Mouse (Mus musculus): ENCODE results near the gene Chn2. TPM values are rescaled to one million over a fixed set of nuclear protein-coding genes. Genes with fewer than 3 reads are reported as not detected.

Chn2 gene
- total RNA-seq, 2 experiments from 2014 or later = 7.1 to 7.8 TPM

DNA sequence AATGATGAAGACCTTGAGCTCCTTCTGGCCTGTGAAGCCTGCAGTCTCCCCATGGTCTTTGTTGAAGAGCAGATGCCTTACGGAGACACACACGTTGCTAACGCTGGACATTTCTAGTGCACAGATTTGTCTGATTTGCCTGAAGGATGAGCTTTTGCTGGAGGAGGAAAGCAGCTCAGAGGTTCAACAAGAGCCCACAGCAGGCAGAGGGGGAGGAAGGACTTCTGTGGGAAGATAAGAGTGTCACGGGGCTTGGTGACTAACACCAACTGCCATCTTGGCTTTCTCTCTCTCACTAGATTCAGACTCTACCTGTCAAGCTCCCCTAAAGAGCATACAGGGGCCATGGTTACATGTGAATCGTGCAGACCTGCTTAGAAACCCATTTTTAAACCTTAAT, 37.3 kb downstream of the Chn2 start:
- DNase-seq = no peak

DNA sequence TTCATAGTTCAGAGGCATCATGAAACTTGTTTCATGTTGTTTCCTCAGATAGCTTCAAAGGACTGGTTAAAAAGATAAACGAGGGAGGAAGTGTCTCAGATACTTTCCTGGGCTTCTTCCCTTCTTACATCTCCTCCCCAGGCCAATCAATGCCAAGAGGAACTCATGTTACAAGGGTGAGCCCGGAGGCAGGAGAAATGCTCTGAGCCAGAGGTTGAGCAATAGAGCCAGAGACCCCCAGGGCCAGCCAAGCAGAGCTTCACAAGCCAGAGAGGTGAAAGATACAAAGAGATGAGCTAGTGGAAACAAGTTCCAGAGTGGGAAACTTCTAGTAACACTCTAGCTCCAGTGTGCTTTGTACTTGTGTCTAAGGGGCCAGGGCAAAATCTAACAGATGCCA, 38.9 kb downstream of the Chn2 start:
- DNase-seq = no peak

DNA sequence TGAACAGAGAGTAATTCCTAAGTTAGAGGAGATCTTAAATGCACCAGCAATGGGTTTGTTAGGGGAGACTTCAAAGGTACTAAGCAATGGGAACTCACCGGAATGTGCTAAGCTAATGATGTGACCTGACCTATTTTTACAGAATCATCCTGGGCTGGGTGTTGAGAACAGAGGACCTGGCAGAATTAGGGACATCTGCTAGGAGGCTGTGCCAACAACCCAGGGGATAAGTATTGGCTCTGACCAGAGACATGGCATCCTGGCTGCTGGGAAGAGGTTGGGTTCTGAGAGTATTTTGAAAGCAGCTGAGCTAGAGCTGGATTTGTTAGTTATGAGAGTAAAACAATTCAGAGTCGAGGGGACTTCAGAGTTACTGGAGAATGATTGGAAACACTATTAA, 40.5 kb downstream of the Chn2 start:
- no peak for DNase-seq

DNA sequence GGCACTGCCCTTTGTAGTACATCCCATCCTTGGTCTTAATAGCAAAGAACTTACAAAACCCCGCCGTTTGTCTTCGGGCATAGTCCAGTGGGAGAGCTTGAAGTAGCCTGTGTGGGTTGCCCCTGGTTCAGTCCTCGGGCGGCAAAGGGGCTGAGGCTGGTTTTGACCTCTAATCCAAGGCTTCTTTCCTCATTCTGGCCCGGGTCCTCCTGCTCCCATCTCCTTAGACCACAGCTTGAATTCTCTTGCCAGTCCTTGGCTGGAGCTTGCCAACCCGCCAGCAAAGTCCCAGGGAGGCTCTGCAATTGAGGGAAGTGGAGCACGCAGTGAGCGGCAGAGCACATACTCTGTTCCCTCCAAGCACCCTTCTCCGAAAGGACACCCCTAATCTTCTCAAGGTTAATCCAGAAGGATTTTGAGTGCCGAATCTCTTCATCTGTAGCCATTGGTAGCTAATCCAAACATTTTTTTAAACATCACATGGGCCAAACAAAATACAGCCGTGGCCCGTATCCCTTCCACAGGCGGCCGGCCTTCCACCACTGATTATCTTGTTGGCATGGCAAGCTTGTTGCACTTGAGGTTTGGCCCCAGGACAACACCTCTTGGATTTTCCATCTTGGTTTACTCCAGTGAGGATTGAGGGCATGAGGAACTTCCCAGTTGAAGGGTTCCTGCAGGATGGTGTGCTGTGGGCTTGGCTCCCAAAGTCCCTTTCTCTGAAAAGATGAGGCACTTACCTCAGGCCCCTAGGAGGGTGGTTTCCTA, 41.3 kb downstream of the Chn2 start:
- DNase-seq = no peak

DNA sequence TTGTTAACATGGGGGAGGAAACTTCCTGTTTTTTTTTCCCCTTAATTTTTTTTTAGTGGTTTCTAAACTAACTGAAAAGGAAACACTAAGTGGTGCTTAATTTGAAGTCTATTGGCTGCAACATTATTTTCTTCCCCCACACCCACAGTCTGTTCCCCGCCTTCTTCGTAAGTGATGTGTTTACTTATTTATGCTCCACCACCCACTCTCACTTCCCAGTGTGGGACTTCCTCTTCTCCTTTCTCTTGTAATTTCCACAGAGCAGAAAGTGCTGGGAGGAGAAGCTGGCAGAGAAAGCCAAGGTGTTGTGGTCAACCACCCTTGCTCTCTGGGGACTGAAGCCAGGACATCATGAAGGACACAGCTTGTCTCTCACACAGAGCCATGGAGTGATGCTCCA, 43.2 kb downstream of the Chn2 start:
- no peak for DNase-seq

DNA sequence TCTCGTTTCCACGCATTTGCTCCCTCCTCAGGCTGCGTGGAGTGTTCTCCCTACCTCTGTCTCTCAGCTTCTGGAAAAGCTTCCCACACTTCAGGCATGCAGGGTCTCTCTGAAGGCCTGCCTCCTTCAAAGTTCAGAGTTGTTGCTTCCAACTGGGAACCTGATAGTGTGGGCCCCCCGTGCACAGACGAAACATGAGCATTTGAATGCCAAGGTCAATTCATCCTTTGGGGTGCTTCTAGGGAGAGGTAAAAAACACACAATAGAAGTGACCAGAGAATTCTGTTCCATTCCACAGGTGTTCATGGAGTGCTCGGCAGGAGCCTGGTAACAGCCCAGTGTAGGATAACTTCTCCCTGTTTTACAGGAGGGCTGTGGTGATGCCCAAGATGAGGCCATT, 44.7 kb downstream of the Chn2 start:
- no peak for DNase-seq

DNA sequence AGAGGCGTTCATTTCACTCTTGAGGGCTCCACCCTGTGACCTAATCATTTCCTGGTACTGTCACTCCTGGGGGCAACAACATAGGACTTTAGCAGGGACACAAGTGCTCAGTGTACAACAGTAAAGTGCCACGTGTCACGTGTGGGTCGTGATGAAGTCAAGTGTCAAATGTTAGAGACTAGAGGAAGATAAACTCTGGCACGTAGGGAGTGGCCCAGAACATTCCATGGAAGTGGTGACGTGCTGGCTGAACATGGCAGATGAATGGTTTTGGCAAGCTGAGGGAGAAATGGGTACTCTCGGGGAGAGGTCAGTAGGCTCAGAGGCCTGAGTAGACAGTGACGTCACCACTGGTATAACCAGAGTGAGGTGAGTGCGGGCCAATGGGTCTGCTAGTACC, 45.7 kb downstream of the Chn2 start:
- no peak for DNase-seq

DNA sequence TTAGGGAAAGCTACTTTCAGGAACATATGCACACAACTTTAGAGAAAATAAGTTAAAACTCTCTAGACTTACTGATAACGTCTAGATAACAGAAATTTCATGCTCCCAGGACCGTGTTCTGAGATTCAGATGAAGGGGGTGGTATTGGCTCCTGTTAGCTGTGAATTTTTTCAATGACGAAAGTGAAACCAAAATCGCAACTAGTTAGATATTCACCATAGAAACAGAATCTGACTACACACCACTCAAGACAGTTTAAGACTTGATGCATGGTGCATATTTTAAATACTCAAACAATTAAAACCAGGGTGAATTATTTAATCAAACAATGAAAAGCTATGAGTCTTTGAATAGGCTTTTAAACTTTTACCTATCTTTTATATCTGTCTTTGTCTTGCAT, 48.8 kb downstream of the Chn2 start:
- no peak for DNase-seq

DNA sequence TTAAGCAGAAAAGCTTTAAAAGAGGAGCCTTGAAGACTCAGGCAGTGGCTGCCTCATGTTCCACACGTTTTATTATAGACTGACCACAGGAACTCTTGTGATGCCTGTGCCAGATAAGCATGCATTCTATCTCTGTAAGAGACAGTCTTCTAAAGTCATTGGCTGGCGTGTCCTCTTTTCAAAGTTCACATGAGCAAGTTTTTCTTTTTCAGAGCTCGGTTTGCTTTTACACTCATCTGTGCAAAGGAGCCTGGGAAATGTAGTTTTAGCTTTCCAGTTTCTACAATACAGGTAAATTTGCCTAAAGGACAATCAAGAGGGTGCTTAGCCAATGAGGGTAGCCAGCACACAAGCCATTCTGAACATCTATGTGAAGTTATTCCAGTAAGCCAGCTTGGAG, 51.5 kb downstream of the Chn2 start:
- no peak for DNase-seq

DNA sequence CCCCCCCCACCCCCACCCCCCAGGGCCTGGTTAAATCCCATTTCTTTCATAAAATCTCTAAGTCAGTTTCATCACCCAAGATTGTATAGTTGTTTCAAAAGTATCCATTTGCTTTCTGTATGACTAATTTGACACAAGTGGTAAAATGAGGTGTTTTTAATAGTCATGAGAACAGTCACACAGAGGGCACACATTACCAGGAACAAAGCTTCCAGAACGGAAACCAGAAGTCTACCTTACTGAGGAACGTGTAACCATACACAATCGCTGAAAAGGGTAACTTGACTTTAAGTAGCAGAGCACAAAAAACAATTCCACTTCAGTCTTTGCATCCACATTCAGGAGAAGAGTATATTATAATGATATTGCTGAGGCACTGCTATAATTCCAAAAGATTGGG, 53.6 kb downstream of the Chn2 start:
- DNase-seq = no peak

DNA sequence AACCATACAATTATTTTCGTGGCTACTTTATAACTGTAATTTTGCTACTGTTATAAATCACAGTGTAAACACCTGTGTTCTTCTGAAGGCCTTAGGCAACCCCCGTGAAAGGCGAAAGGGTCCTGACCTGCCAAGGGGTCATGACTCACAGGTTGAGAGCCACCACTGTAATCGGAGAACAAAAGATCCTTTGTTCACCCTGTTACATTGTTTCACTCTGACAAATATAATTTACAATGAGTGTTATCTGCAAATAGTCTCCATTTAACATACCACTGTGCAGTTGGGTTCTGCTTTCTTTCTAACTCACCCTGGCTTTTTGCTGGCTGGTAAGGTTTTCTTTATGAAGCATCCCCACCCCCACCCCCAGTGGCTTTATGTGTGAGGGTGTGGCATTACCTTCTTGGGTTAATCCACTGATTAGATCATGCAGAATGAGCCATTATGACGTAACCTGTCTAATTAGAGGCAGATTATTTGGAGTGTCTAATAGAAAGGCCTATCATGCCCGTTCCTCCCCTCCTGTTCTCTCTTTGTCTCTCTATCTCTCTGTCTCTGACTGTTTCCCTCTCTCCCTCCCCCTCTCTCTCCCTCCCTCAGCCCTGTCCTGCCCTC, 56.9 kb downstream of the Chn2 start:
- DNase-seq = no peak

DNA sequence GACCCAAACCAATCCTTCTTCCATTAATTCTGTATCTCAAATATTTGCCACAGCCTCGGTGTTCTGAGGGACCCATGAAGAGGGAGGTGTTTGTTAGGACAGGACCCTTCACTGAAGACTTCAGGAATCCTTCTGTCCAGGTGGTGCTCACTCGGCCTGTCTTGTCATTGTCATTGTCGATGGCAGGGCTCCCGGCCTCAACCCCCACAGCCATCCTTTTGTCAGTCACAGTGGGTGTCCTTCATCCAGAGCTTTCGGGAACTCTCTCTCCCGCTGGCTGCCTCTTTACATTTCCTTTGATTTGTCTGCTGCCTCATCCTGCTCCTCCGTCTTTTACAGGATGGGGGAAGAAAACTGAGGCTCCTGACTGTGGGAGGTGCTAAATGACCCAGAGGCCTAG, 57.5 kb downstream of the Chn2 start:
- DNase-seq = no peak

DNA sequence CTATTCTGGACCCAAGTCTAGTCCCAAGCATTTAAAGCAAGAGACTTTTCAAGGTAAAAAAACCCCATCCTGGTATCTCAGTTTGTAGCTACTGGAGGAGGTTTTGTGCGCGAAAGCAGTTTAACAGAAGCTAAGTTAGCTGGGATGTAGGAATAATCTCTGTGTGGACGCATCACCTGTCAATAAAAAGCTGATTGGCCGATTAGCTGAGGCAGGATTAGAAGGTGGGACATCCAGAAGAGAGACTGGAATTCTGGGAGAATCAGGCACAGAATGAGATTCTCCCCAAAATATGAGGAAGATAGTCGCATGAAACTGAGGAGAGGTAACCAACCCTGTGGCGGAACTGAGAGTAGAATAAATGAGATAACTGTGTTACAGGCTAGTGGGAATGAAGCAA, 59.0 kb downstream of the Chn2 start:
- DNase-seq = no peak

DNA sequence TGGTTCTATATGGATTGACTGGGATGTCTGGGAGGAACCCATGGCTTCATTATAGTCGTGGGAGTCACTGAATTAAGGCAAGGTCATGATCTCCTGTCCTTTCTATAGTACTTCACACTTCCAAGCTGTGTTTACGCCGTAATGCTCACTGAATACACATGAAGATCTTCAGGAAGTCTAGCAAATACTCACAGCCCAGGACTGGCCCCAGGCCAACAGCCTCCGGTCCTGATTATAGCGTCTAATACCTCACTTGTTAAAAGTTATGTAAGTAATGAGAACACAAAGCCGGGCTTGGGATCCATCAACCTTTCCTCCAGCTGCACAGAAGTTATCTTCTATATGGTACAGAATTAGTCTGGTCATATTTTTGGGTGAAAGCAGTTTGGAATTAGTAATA, 60.3 kb downstream of the Chn2 start:
- DNase-seq = peak; percentile 29

DNA sequence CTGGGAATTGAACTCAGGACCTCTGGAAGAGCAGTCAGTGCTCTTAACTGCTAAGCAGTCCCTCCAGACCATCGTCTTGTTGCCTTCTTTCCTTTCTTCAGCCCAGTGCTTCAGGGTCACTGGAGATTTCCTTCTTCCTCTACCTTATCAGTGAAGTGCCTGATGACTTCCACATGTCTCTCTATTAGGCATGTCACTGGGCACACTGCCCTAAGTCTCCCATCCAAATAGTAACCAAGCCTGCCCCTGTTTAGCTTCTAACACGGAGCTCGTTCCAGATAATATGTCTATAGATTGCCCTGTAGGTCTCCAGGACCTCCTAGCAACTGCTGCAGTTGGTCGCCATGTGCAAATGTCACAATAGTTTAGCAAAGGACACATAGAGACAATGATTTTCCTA, 62.9 kb downstream of the Chn2 start:
- DNase-seq = no peak

DNA sequence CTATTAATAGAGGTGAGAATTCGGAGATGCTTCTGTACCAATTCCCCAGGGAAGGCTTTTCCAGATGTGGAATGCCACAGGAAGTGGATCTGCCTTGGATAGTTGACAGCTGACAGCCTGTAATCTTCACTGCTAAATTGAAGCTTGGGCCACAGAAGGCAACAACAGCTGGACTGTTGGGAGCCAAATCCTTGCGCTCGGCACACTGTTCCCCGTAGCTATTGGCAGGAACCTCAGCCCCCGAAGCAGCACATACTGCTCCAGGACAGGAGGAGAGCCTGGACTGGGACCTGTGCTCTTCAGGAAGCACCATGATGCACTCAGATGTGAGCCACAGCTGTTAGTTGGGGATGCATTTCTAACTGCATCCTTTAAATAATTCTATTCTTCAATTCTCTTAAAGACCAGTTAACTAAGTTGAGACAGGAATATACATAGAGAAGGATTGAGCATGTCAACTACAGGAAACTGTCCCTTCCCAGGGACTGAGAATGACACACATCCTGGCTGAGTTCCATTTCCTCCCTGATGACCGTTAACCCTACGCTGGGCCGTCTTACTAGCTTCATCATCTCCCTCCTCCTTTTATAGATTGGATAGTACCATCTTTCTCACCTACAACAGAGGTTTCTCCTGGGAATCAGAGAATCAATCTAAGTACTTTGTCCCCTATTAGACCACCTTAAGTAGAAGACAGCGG, 64.1 kb downstream of the Chn2 start:
- DNase-seq = no peak

DNA sequence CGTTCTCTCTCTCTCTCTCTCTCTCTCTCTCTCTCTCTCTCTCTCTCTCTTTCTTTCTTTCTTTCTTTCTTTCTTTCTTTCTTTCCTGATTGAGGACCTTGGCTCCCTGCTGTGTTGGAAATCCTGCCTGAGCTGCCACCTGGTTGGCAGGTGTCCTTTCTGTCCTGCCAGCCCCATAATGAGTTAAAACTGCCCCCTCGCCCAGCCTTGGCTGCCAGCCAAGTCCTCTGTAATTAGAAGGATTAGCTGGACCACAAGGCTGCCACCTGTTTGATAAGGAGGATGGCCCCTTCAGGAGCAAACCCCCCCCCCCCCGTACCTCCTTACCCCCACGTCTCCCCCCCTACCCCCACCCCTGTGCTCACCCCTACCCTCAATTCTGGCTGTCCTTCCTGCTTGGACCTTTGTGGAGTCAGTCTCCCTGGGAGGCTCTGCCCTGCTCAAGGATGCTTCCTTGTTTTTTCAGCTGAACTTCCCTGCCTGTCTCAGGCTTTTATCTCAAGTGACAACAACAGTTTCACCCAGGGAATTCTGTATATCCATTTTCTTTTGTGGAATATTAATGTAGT, 72.1 kb downstream of the Chn2 start:
- no peak for DNase-seq

DNA sequence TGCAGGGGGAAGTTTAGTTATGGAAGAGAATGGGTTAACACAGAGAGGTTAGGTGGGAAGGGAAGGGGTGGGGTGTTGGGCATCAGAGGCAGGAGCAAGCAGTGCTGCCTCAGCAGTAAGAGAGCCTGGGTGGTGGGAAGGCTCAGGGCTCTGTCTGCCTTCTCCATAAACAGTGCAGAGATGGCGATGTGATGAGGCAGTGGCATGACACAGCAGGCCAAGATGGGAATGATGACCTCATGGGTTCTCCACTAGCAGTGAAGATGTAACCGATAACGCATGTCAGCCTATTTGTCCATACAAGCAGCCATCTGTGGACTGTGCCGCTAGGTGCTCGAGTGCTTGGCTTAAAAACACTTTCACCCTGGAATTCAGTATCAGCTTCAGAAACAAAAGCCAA, 74.0 kb downstream of the Chn2 start:
- DNase-seq = no peak

DNA sequence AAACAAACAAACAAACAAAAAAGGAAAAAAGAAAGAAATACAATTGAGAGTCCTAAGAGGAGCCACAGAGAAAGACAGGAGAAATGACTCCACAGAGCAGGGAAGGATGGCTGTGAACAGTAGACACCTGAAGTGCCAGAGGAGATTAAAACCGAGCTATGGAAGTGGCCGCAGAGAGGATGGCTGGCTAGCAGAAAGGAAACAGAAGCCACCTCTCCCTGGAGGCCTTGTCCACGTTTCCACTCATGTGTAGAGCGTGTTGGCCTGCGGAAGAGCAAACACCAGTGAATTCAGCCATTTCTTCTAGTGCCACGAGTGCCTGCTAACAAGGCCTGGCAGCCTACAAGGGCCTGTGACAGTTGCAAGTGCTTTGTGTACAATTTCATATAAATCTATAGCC, 75.1 kb downstream of the Chn2 start:
- DNase-seq = no peak

DNA sequence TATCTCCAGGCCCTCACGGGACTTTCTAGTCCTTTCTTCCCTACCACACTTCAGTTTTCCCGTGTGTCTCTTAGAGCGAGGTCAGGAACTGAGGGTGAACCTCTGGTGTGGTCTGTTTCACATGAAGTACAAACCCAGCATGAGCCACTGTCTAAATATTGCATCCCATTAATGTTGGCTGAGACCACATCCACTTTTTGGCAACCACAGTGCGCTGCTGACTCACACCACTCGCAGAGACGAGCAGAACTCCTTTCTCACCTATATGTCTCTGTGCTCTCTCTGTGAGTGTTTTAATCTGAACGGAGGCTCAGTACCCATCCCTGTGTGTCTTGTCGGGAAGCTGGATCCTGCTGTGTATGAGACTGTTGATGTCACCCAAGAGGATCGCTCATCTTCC, 76.9 kb downstream of the Chn2 start:
- no peak for DNase-seq

DNA sequence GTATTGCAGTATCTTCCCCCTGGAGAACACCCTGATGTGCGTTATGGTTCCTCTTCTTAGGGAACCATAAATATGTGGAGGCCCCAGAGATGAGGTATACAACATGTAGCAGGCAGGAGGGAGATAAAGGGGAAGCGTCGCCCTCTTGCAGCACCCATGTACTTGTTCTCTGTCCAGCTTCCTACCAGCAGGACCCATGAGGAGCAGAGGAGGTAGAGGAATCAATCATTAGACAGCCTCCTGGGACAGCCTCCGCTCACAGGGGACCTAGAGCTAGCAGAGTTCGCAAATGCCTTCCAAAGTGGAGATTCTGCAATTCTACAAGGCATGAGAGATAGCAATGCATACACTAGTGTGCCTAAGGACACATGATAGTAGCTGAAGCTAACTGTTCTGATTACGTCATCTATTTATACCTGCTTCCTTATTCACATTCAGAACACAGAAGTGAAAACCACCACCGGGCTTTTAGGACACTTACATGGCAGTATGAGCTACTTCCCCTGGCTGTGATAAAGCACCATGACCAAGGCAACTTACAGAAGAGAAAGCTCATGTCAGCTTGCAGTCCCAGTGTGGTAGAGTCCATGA, 77.7 kb downstream of the Chn2 start:
- DNase-seq = no peak

DNA sequence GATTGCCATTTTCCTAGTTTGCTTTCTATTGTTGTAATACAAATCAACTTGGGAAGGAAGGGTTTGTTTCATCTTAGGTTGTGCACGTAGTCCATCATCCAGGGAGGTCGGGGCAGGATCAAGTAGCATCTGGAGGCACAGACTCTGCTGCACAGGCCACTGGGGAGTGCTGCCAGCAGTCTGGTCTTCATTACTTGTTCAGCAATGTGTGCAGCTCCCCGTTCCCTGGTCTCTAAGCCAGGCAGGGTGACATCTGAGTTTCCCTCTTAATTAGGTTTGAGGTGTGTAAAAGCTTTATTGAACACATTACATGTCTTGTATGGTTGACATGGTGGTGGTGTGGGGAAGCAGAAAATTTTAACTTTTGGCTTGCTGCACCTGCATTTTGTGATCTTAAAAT, 79.0 kb downstream of the Chn2 start:
- DNase-seq = no peak

DNA sequence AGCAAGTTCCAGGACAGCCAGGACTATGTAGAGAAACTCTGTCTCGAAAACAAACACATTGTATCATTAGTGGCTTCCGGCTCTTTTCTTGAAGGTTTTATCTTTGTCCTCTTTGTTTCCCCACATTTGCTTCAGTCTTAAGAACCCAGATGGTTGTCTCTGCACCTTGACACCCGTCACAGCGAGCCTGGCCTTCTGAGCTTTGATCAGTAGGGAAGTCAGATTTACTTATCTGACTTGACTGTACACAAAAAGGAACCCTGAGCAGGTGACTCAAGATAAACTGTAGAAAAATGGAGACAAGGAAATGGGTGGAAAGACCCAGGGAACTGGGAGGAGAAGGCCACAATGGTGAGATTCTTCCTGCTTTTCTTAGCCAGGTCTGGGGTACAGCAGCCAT, 79.5 kb downstream of the Chn2 start:
- no peak for DNase-seq

All from gastrocnemius, postnatal 10 days (tissue).